Mouse (Mus musculus) stomach, embryonic 16.5 days (tissue): Measurements from ENCODE around the gene Adprhl1. TPM values are rescaled to one million over a fixed set of nuclear protein-coding genes. Genes with fewer than 3 reads are reported as not detected.

ENCODE experiments used
- ATAC-seq: fragments of 200-750 bp; cut with Nextera tagmentation; 2 replicates; pipeline ENCODE4 v1.8.0; 2017; ENCODE audit warnings: moderate number of reproducible peaks, moderate TSS enrichment; ENCODE audit not compliant: insufficient read depth, low FRiP score
- H3K27ac ChIP-seq: fragments of 300-500 bp; sonication (generic); 2 replicates; pipeline ENCODE4 v1.5.1; 2014; ENCODE audit warnings: low read length
- H3K27me3 ChIP-seq: fragments of 300-500 bp; sonication (generic); 2 replicates; pipeline ENCODE4 v1.6.1; 2014; ENCODE audit warnings: low read length, control low read depth, mixed read lengths; ENCODE audit not compliant: control insufficient read depth, insufficient read depth
- H3K36me3 ChIP-seq: fragments of 300-500 bp; sonication (generic); 2 replicates; pipeline ENCODE4 v1.6.1; 2014; ENCODE audit warnings: low read length; ENCODE audit not compliant: control insufficient read depth, insufficient read depth
- H3K4me1 ChIP-seq: fragments of 300-500 bp; sonication (generic); 2 replicates; pipeline ENCODE4 v1.6.1; 2014; ENCODE audit warnings: low read length, control low read depth, mixed read lengths; ENCODE audit not compliant: control insufficient read depth, insufficient read depth
- H3K4me2 ChIP-seq: fragments of 300-500 bp; sonication (generic); 2 replicates; pipeline ENCODE4 v1.6.1; 2014; ENCODE audit warnings: low read depth, low read length, mixed read lengths
- H3K4me3 ChIP-seq: fragments of 300-500 bp; sonication (generic); replicated peaks from 2 replicates; pipeline ENCODE4 v1.5.1; 2014; ENCODE audit warnings: mild to moderate bottlenecking, low read length
- H3K9ac ChIP-seq: fragments of 300-500 bp; sonication (generic); 2 replicates; pipeline ENCODE4 v1.6.1; 2014; ENCODE audit warnings: low read length
- H3K9me3 ChIP-seq: fragments of 300-500 bp; sonication (generic); replicated peaks from 2 replicates; pipeline ENCODE4 v1.6.1; 2016; ENCODE audit warnings: low read length, control low read depth; ENCODE audit not compliant: control insufficient read depth
- WGBS: fragments of 180-500 bp; shearing (Covaris S2); extraction: QIAGEN DNeasy Blood & Tissue Kit; methylation state at CpG from one replicate; pipeline ENCODE4 v1.1.7; 2014; 5-methylcytosine and 5-hydroxymethylcytosine counted together
- polyA plus RNA-seq: library from polyadenylated mRNA; unstranded; fragments of >200 nt; fragmentation: Nextera tagmentation; extraction: Ambion mirVana; gene quantifications from 2 replicates; pipeline ENCODE4 v1.2.1, GENCODE M21; 2015

Gene Adprhl1
- polyA plus RNA-seq, 1 experiment from 2014 or later = 4.2 TPM

GRCm38 (mm10) chr8:13218441-13218840 is 35.5 kb downstream of the Adprhl1 start:
- H3K9ac ChIP-seq = no peak overlapping the region
- no peaks in the 10 kb centered on the region for H3K27me3 ChIP-seq
- H3K36me3 ChIP-seq = no peaks in the 10 kb centered on the region
- no peaks in the 10 kb centered on the region for H3K9me3 ChIP-seq
- no peak overlapping the region for H3K27ac ChIP-seq
- peaks cover 7% of the 10 kb centered on the region for H3K4me1 ChIP-seq
- H3K4me2 ChIP-seq = no peak overlapping the region
- H3K4me3 ChIP-seq = no peak overlapping the region
- ATAC-seq = no peak
- WGBS = 74% methylated on average over 4 of the region's 4 CpGs

DNA sequence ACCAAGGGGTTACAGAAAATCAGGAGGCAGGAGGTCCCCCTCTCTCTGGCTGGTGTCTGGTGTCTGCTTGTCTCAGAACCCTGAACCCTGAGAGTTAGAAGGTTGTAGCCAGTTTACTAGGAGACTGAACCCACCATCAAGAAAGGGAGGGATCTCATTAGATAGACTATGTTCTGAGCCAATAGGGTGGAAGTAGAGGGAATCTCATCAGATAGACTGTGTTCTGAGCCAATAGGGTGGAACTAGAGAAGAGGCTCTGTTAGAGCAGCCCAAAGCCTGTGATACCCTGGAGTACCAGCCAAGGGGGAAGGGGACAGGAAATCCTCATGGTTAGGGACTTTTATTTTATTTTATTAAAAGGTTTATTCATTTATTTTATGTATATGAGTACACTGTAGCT is 36.0 kb downstream of the Adprhl1 start:
- H3K36me3 ChIP-seq = no peaks in the 10 kb centered on the region
- ATAC-seq = no peak
- no peak overlapping the region for H3K27ac ChIP-seq
- H3K4me3 ChIP-seq = no peak overlapping the region
- no peak overlapping the region for H3K9ac ChIP-seq
- H3K4me2 ChIP-seq = no peak overlapping the region
- H3K27me3 ChIP-seq = no peaks in the 10 kb centered on the region
- H3K4me1 ChIP-seq = peaks cover 11% of the 10 kb centered on the region
- no peaks in the 10 kb centered on the region for H3K9me3 ChIP-seq

- no peaks in the 10 kb centered on the region for H3K9me3 ChIP-seq
- ATAC-seq = no peak
- H3K27me3 ChIP-seq = no peaks in the 10 kb centered on the region
- no peak overlapping the region for H3K27ac ChIP-seq
- H3K4me3 ChIP-seq = no peak overlapping the region
- WGBS = 19% methylated on average over 5 of the region's 5 CpGs
- no peak overlapping the region for H3K9ac ChIP-seq
- H3K4me2 ChIP-seq = no peak overlapping the region
- no peaks in the 10 kb centered on the region for H3K36me3 ChIP-seq
- H3K4me1 ChIP-seq = peaks cover 11% of the 10 kb centered on the region
Observed at GRCm38 (mm10) chr8:13217093-13217492, 36.9 kb downstream of the Adprhl1 start.

DNA sequence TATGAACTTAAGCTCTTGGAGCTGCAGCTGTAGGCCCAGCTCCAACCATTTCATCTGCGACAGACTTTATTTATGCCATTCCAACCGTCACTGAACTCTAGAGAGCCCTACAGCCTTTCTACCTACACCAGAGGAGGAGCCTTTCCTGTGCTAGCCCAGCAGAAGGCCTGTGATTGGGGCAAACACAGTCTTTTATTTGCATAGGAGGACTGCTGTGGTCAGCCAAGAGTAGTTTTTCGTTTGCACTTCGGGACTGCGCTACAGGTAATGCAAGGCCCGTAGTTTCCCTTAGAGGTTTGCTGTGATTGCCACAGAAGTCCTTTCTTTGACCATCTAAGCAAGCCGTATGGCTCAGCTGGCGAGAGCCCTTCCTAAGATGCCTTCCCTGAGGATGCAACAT is 37.6 kb downstream of the Adprhl1 start:
- no peak for ATAC-seq

GRCm38 (mm10) chr8:13213479-13214268 is 40.3 kb downstream of the Adprhl1 start:
- Histone ChIP-seq H3K27me3 (no peaks in the 10 kb centered on the region), H3K9ac (peak overlapping the region; percentile 45; the same call in 1 of the 2 replicates), H3K4me2 (no peak overlapping the region), H3K4me3 (no peak overlapping the region), H3K9me3 (no peaks in the 10 kb centered on the region), H3K4me1 (peaks cover 18% of the 10 kb centered on the region), H3K36me3 (no peaks in the 10 kb centered on the region), H3K27ac (no peak overlapping the region)
- ATAC-seq = peak; percentile 53; the same call in 1 of the 2 replicates
- 18% methylated on average over 10 of the region's 10 CpGs for WGBS

More for the DNA sequence above, 37.6 kb downstream of the Adprhl1 start:
- peaks cover 11% of the 10 kb centered on the region for H3K4me1 ChIP-seq
- no peak overlapping the region for H3K4me2 ChIP-seq
- no peaks in the 10 kb centered on the region for H3K36me3 ChIP-seq
- WGBS = 50% methylated on average over 8 of the region's 8 CpGs
- H3K9me3 ChIP-seq = no peaks in the 10 kb centered on the region
- H3K27me3 ChIP-seq = no peaks in the 10 kb centered on the region
- no peak overlapping the region for H3K9ac ChIP-seq
- no peak overlapping the region for H3K4me3 ChIP-seq
- H3K27ac ChIP-seq = no peak overlapping the region

DNA sequence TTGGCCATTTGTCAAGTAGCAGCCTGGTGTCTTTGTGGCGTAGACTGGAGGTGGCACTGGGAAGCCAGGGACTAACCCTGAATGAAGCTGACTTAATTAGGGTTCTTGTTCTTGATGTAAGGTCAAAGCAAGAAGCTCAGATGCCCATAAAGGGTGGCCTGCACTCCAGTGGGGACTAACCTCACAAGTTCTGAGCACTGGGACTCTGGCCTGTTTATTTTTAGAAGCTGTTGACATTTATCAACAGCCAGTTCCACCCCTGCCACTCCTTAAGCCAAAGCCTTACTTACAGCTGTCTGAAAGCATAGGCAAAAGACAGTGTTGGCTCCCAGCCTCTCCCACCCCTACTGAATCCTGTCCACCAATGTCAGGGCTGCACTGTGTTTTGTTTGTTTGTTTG is 44.2 kb downstream of the Adprhl1 start:
- Histone ChIP-seq H3K4me3 (no peak overlapping the region), H3K27me3 (no peaks in the 10 kb centered on the region), H3K4me1 (peaks cover 15% of the 10 kb centered on the region), H3K27ac (no peak overlapping the region), H3K4me2 (no peak overlapping the region), H3K36me3 (no peaks in the 10 kb centered on the region), H3K9ac (no peak overlapping the region), H3K9me3 (no peaks in the 10 kb centered on the region)
- 43% methylated on average over 1 of the region's 1 CpGs for whole genome bisulfite sequencing
- no peak for ATAC-seq

GRCm38 (mm10) chr8:13208627-13209355 is 45.2 kb downstream of the Adprhl1 start:
- H3K9ac ChIP-seq = no peak overlapping the region
- H3K4me2 ChIP-seq = no peak overlapping the region
- H3K36me3 ChIP-seq = no peaks in the 10 kb centered on the region
- ATAC-seq = no peak
- no peaks in the 10 kb centered on the region for H3K9me3 ChIP-seq
- H3K27ac ChIP-seq = no peak overlapping the region
- H3K4me1 ChIP-seq = peaks cover 14% of the 10 kb centered on the region
- H3K27me3 ChIP-seq = no peaks in the 10 kb centered on the region
- 34% methylated on average over 6 of the region's 6 CpGs for WGBS
- no peak overlapping the region for H3K4me3 ChIP-seq

DNA sequence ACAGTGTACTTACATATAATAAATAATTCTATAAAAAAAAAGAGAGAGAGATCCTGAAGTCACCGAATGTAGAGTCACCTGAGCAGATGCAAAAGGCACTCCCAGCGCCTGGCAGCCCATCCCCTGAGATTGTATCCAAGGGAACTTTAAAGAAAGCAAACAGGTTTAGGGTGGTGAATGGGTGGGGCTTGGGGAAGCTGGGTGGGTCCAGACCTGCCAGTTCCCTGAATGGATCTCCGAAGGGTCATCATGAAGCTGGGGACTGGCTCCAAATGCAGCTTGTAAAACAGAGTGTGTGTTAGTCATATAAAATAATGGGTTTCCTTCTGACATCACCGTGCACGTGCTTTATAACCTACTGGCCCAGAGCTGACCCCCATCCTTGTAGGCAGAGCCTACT is 47.7 kb downstream of the Adprhl1 start:
- peaks cover 7% of the 10 kb centered on the region; the same call in 1 of the 2 replicates for H3K4me1 ChIP-seq
- no peaks in the 10 kb centered on the region for H3K9me3 ChIP-seq
- peak; percentile 63; the same call in 1 of the 2 replicates for ATAC-seq
- H3K9ac ChIP-seq = no peak overlapping the region
- H3K27me3 ChIP-seq = 0 out of 2 replicates have a peak, but pooled peaks cover 5% of the 10 kb centered on the region
- WGBS = 30% methylated on average over 5 of the region's 5 CpGs
- H3K4me2 ChIP-seq = no peak overlapping the region
- H3K36me3 ChIP-seq = no peaks in the 10 kb centered on the region
- H3K4me3 ChIP-seq = no peak overlapping the region
- peak overlapping the region; percentile 73 for H3K27ac ChIP-seq

DNA sequence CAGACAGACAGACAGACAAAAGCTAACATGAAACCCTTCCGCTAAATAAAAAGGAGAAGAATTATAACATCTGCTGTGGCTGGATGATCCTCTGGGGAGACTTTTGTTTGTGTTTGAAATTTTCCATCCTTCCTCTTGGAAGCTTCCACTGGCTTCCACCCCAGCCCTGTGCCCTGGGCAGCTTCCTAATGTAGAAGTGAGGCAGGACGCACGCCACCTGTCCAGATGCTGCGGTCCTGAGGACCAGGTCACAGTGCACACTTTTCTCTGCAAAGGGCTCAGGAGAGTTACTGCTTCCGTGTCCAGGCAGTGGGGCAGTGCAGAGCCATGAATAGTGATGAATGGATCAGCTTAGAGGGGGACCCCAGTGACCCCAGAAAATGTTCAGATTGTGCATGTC is 48.7 kb downstream of the Adprhl1 start:
- Histone ChIP-seq H3K36me3 (no peaks in the 10 kb centered on the region), H3K9ac (no peak overlapping the region), H3K9me3 (no peaks in the 10 kb centered on the region), H3K4me2 (no peak overlapping the region), H3K27me3 (0 out of 2 replicates have a peak, but pooled peaks cover 10% of the 10 kb centered on the region), H3K4me3 (no peak overlapping the region), H3K27ac (peak overlapping the region; percentile 69), H3K4me1 (peaks cover 7% of the 10 kb centered on the region; the same call in 1 of the 2 replicates)
- no peak for ATAC-seq
- WGBS = 71% methylated on average over 5 of the region's 5 CpGs
